Comparison of ENCODE assay signal across 16 mouse cellular contexts in the genomic region with DNA sequence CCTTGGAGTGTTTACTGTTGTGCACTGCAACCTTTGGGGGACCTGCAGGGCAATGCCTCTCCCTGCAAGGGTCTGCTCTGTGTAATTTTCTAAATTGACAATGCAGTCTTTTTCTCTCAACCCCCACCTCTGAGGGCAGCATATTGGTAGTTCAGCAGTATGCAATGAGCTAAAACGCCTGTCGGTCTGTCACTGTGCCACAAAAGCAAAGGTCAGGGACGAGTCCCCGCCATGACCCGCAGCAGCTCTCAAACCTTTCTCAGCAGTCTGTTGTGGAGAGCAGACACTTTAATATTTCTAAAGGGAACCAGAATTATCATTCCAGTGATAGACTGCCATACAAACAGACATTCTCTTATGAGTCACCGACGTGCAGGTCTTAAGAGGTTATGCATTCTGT. TPM values are rescaled to one million over a fixed set of nuclear protein-coding genes. Genes with fewer than 3 reads are reported as not detected.
A peak's percentile ranks its signal among the peaks of the same experiment; 100 is the strongest.
DNase-seq lines count a peak whose midpoint lies in the region; ATAC-seq and TF ChIP-seq lines count a peak whose summit lies in the region.
"Had no signal": no experiment of that assay in that cellular context is flagged by ENCODE, and none has a peak within 500 bp of the region (broad histone marks: within the 10 kb centered on the region; RNA-seq: fewer than 3 reads in every experiment).

No protein-coding gene starts in this region.

- no peaks in the 10 kb centered on the region for H3K36me3 ChIP-seq in hindbrain, postnatal 0 days (ENCODE audit: insufficient read depth, low read length)
- H3K36me3 ChIP-seq: embryonic facial prominence, embryonic 13.5 days; liver, embryonic 15.5 days had no signal

- no peak overlapping the region for H3K4me3 ChIP-seq in left cerebral cortex, adult 2 months
- H3K4me3 ChIP-seq in hindbrain, postnatal 0 days (ENCODE audit: low read length) = no peak overlapping the region
- H3K4me3 ChIP-seq: embryonic facial prominence, embryonic 13.5 days; liver, embryonic 15.5 days had no signal

- peaks cover 37% of the 10 kb centered on the region for H3K4me1 ChIP-seq in hindbrain, postnatal 0 days (ENCODE audit: insufficient read depth, low read length)

- ATAC-seq in hindbrain, postnatal 0 days = no peak
- ATAC-seq in erythroblast, adult 5-6 weeks (replicated peaks; ENCODE audit: low FRiP score, poor library complexity, severe bottlenecking) = no peak
- ATAC-seq: forebrain, postnatal 0 days had no signal

- H3K9me3 ChIP-seq in hindbrain, postnatal 0 days (ENCODE audit: low read length) = no peaks in the 10 kb centered on the region
- H3K9me3 ChIP-seq: embryonic facial prominence, embryonic 13.5 days; liver, embryonic 15.5 days had no signal

- intact Hi-C loops in gastrocnemius, postnatal 36 days (cut with DNase I) = no loop called here
- intact Hi-C loops in left cerebral cortex, adult 2 months (cut with DNase I) = no loop called here
- intact Hi-C loops in heart, postnatal 36 days (cut with DNase I) = no loop called here

- no peak for TF ChIP-seq CTCF in left cerebral cortex, adult 2 months (IDR thresholded peaks at IDR 0.05)
- TF ChIP-seq CTCF in hindbrain, postnatal 0 days (IDR thresholded peaks at IDR 0.05; ENCODE audit: low read depth) = no peak

- peak overlapping the region; percentile 88 for H3K27ac ChIP-seq in left cerebral cortex, adult 2 months
- H3K27ac ChIP-seq in hindbrain, postnatal 0 days = peak overlapping the region; percentile 41; the same call in 1 of the 2 replicates

- DNase-seq in gastrocnemius, postnatal 25 days = peak; percentile 20
- no peak for DNase-seq in gastrocnemius, postnatal 36 days
- DNase-seq in left cerebral cortex, adult 2 months (ENCODE audit: extremely low spot score in 1 of 2, low spot score in 2 of 2) = no peak
- DNase-seq in left cerebral cortex, adult 18-20 months (ENCODE audit: low spot score in 2 of 2) = no peak
- peak; percentile 80 for DNase-seq in adrenal gland, adult 2 months
- DNase-seq in hindbrain, postnatal 0 days (ENCODE audit: low spot score) = no peak
- DNase-seq in heart, postnatal 36 days = no peak
- DNase-seq: cerebellum, adult 11 months; thymus, postnatal 4 days had no signal

- 35% methylated on average over 7 of the region's 7 CpGs for WGBS in hindbrain, postnatal 0 days

- H3K9ac ChIP-seq in hindbrain, postnatal 0 days (replicated peaks; ENCODE audit: low read length) = no peak overlapping the region
- H3K9ac ChIP-seq: embryonic facial prominence, embryonic 13.5 days; forebrain, postnatal 0 days; liver, embryonic 15.5 days had no signal

- no peaks in the 10 kb centered on the region for H3K27me3 ChIP-seq in hindbrain, postnatal 0 days (ENCODE audit: insufficient read depth, low read length)
- H3K27me3 ChIP-seq: embryonic facial prominence, embryonic 13.5 days had no signal

- no peak overlapping the region for H3K4me2 ChIP-seq in hindbrain, postnatal 0 days (ENCODE audit: low read depth, low read length)

RNA-seq across cellular contexts. Expression of gene Calm2, which starts 11.2 kb away (rescaled TPM):
- total RNA-seq in gastrocnemius, postnatal 25 days (2021) = 100 to 1,000 TPM; 161 to 162 TPM
- 100 to 1,000 TPM; 131 to 155 TPM for total RNA-seq in gastrocnemius, postnatal 36 days (2021)
- total RNA-seq in left cerebral cortex, adult 2 months (2021) = 1,000 to 10,000 TPM; 2,083 to 2,187 TPM
- total RNA-seq in left cerebral cortex, adult 18-20 months (2021) = 1,000 to 10,000 TPM; 2,255 to 2,273 TPM
- total RNA-seq in adrenal gland, adult 2 months (2021) = 100 to 1,000 TPM; 485 to 563 TPM
- polyA plus RNA-seq in adrenal gland, adult 2 months (2012; rRNA removed) = 6.4 and 6.8 TPM in 2 replicates
- total RNA-seq in hindbrain, postnatal 0 days (2014; rRNA removed) = 841 and 932 TPM in 2 replicates
- 3,128 and 3,189 TPM in 2 replicates for polyA plus RNA-seq in hindbrain, postnatal 0 days (2015; fragmentation: Nextera tagmentation; extraction: Ambion mirVana)
- 185 and 230 TPM in 2 replicates for total RNA-seq in erythroblast, adult 5-6 weeks (2015; ENCODE audit: low replicate concordance)
- total RNA-seq in erythroblast, adult 5-6 weeks (2017; ENCODE audit: low replicate concordance) = 221 and 301 TPM in 2 replicates
- 100 to 1,000 TPM; 133 to 154 TPM for total RNA-seq in heart, postnatal 36 days (2021)

RNA-seq across cellular contexts. Expression of gene Stpg4, which starts 30.4 kb away (rescaled TPM):
- total RNA-seq in gastrocnemius, postnatal 25 days (2021) = not detected
- total RNA-seq in gastrocnemius, postnatal 36 days (2021) = not detected
- not detected for total RNA-seq in left cerebral cortex, adult 2 months (2021)
- not detected for total RNA-seq in left cerebral cortex, adult 18-20 months (2021)
- not detected for total RNA-seq in adrenal gland, adult 2 months (2021)
- not detected in 2 replicates for polyA plus RNA-seq in adrenal gland, adult 2 months (2012; rRNA removed)
- 0.31 TPM in 1 of 2 replicates, not detected in the other for total RNA-seq in hindbrain, postnatal 0 days (2014; rRNA removed)
- not detected in 2 replicates for polyA plus RNA-seq in hindbrain, postnatal 0 days (2015; fragmentation: Nextera tagmentation; extraction: Ambion mirVana)
- total RNA-seq in erythroblast, adult 5-6 weeks (2015; ENCODE audit: low replicate concordance) = not detected in 2 replicates
- not detected in 2 replicates for total RNA-seq in erythroblast, adult 5-6 weeks (2017; ENCODE audit: low replicate concordance)
- total RNA-seq in heart, postnatal 36 days (2021) = not detected
- total RNA-seq: forebrain, postnatal 0 days; granulocyte monocyte progenitor cell, adult 5-6 weeks; heart, postnatal 25 days had no signal
- polyA plus RNA-seq: embryonic facial prominence, embryonic 13.5 days; forebrain, postnatal 0 days; large intestine, adult 2 months; liver, embryonic 15.5 days had no signal

Comparison
In these comparisons a context has a peak if more than half of its experiments do, and no peak if none do; other contexts are left out.
1. DNase-seq: peak in gastrocnemius, postnatal 25 days (single experiment) and adrenal gland, adult 2 months (single experiment); none in gastrocnemius, postnatal 36 days (0 of 2), left cerebral cortex, adult 2 months (0 of 2), left cerebral cortex, adult 18-20 months (0 of 2), hindbrain, postnatal 0 days (single experiment) and heart, postnatal 36 days (0 of 2).